Mouse (Mus musculus) kidney, adult 18-20 months (tissue): ENCODE data around the gene Spsb3.

Experiments
- DNase-seq: peaks from one replicate; pipeline ENCODE4 v3.0.0; 2021

Gene Spsb3

DNA sequence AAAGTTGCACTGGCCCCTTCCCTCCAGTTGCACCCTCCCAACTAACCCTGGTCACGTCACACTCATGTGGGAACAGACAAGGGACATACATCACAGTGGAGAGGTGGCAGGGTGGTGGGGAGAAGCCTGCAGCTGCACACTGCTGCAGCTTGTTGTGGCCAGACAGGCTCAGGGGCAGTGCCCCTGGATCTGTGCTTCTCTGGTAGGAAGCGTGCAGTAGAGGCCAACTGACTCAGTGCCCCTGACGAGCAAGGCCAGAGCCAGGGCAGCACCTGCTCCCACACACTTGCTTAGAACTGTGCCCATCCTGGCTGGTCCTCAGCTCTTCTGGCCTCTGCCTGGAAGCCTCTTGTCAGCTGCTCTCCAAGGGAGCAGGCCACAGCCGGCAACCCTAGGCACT is 11.2 kb downstream of the Spsb3 start:
- no peak for DNase-seq

- DNase-seq = no peak
Observed at GRCm38 (mm10) chr17:24898041-24898854, 11.8 kb downstream of the Spsb3 start.

GRCm38 (mm10) chr17:24899153-24899552 is 12.7 kb downstream of the Spsb3 start:
- DNase-seq = no peak

- DNase-seq = no peak
Observed at GRCm38 (mm10) chr17:24900014-24900413, 13.6 kb downstream of the Spsb3 start.

DNA sequence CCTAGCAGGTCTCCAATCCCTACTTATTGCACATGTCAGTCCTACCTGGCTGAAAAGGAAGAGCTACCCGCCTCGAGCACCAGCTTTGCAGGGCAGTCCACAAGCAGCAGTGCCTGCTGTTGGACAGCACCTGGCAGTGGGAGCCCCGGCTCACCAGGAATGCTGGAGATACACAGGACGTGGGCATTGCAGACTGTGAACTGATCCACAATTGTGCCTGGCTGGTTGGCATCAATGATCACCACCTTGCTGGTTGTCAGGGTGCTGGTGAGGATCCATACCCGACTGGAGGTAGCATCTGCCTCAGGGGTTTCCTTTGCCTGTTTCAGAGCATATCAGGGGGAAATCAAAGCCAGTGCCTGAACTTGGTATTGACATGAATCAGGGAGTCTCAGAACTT is 15.7 kb downstream of the Spsb3 start:
- DNase-seq = no peak

DNA sequence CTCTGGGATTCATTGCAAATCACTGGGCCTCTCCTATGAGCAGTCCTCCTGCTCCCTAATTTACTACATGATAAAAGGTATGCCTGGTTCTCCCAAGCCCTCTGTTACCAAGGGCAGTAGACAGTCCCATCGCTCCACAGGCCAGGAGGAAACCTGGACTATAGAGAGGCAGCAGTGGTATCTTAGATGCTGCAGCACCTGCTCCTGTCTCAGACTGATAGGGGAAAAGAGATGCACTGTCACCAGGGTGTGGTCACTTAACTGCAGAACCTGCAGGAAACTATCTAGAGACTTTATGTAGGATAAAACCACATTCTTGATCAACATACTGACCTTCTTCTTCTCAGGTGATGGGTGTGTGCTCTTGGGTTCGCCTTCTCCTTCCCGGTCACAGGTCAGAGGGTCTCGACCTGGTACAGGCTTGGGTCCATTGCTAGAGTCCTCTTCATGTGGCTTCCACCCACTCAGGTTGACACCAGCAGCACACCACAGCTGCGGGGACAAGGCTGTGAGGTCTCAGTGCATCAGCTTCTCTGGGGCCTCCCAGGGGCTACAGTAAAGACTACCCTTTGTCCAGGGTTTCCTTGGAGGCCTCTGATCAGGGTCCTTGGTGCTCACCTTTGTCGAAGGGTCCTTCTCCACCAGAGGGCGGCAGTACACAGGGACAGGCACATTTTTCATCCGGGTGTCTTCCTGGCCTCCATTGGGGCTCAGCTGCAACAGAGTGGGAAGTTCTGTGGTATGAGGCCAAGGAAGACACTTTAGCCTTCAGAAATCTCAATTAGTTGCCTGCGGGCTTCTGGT is 16.4 kb downstream of the Spsb3 start:
- DNase-seq = peak; percentile 53

- DNase-seq = no peak
Observed at GRCm38 (mm10) chr17:24903767-24904166, 17.3 kb downstream of the Spsb3 start.

GRCm38 (mm10) chr17:24907591-24907990 is 21.1 kb downstream of the Spsb3 start:
- no peak for DNase-seq

DNA sequence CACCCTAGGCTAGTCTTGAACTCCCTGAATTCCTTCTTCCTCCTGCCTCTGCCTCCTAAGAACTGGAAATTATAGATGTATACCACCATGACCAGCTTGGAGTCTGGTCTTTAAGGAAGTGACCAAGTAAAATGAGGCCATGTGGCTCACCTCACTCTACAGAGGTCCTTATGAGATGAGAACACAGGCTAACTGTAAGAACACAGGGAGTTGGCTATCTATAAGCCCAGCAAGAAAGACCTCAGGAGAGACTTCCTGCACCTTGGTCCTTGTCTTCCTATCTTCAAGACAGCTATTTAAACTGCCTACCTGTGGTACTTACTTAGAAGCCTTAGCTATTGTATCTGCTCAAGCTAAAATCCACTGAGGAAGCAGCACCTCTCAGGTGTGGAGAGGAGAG is 27.5 kb downstream of the Spsb3 start:
- DNase-seq = no peak

GRCm38 (mm10) chr17:24923246-24923645 is 36.8 kb downstream of the Spsb3 start:
- DNase-seq = no peak

GRCm38 (mm10) chr17:24929506-24929905 is 43.1 kb downstream of the Spsb3 start:
- no peak for DNase-seq

GRCm38 (mm10) chr17:24932431-24932830 is 46.0 kb downstream of the Spsb3 start:
- DNase-seq = no peak

DNA sequence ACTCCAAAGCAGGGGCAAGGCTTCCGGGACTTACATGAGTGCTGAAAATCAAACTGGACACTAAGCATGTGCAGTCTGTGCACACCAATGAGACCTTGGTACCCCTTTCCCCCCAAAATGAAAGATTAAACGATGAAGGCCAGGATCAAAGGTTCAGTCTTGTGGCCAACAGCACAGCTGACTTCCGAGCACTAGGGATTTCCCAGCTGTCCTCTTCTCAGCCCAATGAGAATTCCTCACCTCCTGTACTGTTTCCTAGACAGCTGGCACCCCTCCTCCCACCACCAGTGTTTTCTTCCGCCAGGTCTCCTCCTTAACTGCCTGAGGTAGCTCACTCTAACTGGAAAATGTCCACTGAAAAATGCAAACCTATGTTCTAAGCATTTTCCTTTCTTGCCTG is 46.7 kb downstream of the Spsb3 start:
- no peak for DNase-seq

DNA sequence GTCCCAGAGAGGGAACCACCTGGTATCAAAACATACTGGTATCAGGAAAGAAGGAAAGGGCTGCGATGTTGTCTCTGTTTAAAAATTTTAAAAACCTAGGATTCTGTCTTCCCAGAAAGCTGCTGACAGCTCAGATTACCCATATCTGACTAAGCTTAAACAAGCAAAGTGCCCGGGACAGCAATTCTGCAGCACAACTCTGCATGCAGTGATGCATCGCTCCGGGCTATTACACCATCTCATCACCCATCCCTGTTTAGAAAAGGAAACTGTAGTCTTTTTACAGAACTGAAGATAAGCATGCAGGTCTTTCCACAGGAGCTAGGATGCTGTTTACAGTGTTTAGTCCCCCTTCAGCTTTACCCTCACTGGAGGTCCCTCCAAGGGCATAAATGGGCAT is 48.5 kb downstream of the Spsb3 start:
- no peak for DNase-seq

- no peak for DNase-seq
Observed at GRCm38 (mm10) chr17:24935666-24936065, 49.2 kb downstream of the Spsb3 start.

DNA sequence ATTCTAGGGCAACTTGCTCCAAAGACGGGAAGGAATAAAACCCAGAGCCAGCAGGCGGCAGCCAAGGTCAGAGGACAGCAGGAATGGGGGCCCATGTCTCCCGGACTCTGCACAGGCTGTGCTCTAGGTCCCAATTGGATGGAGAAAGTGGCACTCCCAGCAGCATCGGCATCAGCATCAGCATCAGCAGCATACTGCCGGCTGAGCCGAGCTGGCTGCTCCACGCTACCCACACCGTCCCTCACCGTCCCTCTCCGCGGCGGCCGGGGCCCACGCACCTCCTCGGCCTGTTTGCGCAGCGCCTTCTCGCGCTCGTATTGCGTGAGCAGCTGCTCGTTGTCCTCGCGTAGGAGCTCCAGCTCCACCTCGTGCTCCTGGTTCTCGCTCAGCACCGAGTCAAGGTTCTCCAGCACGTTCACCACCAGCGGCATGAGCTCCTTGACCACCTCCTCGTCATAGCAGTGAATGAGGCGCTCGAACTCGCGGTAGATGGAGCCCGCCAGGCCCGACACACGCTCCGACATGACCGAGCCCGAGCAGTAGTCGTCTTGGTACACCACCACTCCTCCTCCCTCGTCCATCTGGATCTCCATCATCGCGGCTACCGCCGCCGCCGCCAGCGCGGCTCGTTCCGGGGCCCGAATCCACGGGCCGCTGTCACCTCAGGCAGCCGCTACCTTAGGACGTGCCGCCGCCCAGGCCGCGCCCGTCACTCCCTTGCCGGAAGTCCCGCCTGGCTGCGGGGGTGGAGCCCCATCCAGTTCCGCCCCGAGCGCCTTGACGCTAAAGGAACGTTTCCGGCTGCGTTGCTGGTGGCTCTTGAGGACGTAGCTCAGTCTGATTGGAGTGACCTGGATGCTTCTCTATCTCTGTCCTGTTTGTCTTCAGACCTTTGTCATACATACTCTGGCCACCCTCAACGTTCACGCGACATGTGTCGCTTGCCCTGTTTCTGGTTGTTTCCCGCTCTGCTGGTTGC is 50.1 kb downstream of the Spsb3 start, which contains the start of gene Mapk8ip3:
TSS of gene Mapk8ip3 (minus strand) at position 719 of the 979 bp plus-strand sequence.
- peak; percentile 96 for DNase-seq

DNA sequence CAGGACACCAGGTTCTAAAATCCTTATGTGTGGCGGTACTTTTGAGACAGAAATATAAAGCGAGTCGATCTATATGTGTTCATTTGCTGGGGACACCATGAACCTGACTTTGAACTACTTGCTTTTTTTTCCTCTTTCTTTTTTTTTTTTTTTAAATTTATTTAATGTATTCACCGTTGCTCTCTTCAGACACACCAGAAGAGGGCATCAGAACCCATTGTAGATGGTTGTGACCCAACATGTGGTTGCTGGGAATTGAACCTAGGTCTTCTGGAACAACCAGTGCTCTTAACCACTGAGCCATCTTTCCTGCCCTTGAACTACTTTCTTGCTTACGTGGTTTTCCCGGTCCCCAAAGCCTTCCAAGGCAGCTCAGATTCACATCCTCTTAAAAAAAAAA is 50.8 kb downstream of the Spsb3 start:
- no peak for DNase-seq
